Mouse (Mus musculus): ENCODE data around the gene Gm49378. TPM values are rescaled to one million over a fixed set of nuclear protein-coding genes. Genes with fewer than 3 reads are reported as not detected.
A peak's percentile ranks its signal among the peaks of the same experiment; 100 is the strongest.

Gm49378 gene
- polyA plus RNA-seq, 1 experiment from 2014 or later: 1.4 TPM

DNA sequence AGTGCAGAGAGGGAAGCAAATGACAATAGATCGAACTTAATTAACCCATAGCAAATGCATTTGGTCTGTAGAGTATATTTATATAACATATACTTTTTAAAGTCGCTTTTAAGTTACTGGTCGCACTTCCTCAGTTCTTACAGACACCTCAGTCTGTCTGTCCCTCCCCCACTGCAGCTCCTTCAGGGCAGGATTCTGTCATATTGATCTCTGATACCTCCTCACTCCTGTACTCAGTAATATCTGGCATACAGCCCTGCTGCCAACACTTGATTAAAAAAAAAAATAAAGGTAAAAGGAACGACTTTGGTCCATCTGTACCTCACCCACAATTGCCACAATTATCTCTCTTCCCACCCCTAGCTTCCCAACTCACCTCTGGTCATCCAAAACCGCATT, 53.4 kb downstream of the Gm49378 start:
- H3K4me3 ChIP-seq (replicated peaks): peak overlapping the region; percentile 58
- peaks cover 45% of the 10 kb centered on the region for H3K36me3 ChIP-seq
- no peaks in the 10 kb centered on the region for H3K9me3 ChIP-seq (replicated peaks)
- H3K9ac ChIP-seq: peak overlapping the region; percentile 40
- peak overlapping the region; percentile 93 for H3K4me2 ChIP-seq
- peaks cover 18% of the 10 kb centered on the region for H3K4me1 ChIP-seq
- 37% methylated on average over 5 of the region's 5 CpGs for WGBS
- no peak overlapping the region for H3K27ac ChIP-seq
- no peak for ATAC-seq (replicated peaks; ENCODE audit: low FRiP score)
- H3K27me3 ChIP-seq: no peaks in the 10 kb centered on the region

DNA sequence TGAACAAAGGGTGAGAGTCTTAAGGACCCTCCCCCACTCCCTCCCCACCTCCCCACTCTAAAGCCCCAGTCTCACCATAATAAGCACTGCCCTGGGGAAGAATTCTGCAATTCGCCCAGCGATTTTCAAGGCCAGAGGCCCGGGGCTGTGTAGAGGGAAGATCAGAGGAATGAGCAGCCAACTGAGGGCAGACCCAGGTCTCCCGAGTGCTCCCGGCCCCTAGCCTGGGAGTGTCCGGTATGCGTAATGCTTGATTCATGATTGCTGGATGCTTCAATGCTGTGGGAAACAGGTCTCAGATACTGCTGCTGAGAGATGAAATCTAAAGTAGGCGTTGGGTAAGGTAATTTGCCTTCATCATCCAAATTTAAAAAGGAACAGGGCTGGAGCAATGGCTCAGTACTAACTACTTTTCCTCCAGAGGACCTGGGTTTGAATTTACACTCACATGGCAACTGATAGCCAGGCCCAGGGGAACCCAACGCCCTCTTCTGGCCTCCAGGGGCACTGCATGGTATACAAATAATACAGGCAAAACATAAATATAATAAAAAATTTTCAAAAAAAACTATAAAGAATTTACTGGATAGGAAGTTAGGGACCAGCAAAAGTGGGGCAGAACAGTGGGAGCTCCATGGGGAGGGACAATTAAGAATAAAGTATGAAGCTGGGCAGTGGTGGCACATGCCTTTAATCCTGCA, 55.6 kb downstream of the Gm49378 start:
- no peak for ATAC-seq (replicated peaks; ENCODE audit: low FRiP score)
- Histone ChIP-seq H3K36me3 (peaks cover 29% of the 10 kb centered on the region), H3K4me3 (replicated peaks) (no peak overlapping the region), H3K27me3 (no peaks in the 10 kb centered on the region), H3K4me2 (no peak overlapping the region), H3K27ac (no peak overlapping the region), H3K9ac (no peak overlapping the region), H3K4me1 (peaks cover 29% of the 10 kb centered on the region), H3K9me3 (replicated peaks) (no peaks in the 10 kb centered on the region)
- WGBS: 70% methylated on average over 9 of the region's 9 CpGs

DNA sequence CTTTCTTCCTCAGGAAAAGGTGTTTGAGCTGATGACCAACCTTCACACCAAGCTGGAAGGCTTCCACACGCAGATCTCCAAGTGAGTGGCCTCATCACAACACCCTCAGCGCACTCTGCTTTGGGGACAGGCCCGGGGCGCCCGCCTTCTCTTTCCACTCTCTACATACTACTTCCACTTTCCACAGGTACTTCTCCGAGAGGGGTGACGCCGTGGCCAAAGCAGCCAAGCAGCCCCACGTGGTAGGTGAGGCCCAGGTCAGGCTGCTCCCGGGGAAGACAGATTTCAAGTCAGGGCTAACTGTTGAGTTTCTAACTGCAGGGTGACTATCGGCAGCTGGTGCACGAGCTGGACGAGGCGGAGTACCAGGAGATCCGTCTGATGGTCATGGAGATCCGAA, 57.0 kb downstream of the Gm49378 start:
- H3K4me1 ChIP-seq: peaks cover 35% of the 10 kb centered on the region
- no peak overlapping the region for H3K9ac ChIP-seq
- ATAC-seq (replicated peaks; ENCODE audit: low FRiP score): no peak
- no peaks in the 10 kb centered on the region for H3K27me3 ChIP-seq
- H3K4me3 ChIP-seq (replicated peaks): no peak overlapping the region
- WGBS: 96% methylated on average over 16 of the region's 16 CpGs
- H3K27ac ChIP-seq: no peak overlapping the region
- H3K9me3 ChIP-seq (replicated peaks): no peaks in the 10 kb centered on the region
- no peak overlapping the region for H3K4me2 ChIP-seq
- peaks cover 23% of the 10 kb centered on the region for H3K36me3 ChIP-seq

DNA sequence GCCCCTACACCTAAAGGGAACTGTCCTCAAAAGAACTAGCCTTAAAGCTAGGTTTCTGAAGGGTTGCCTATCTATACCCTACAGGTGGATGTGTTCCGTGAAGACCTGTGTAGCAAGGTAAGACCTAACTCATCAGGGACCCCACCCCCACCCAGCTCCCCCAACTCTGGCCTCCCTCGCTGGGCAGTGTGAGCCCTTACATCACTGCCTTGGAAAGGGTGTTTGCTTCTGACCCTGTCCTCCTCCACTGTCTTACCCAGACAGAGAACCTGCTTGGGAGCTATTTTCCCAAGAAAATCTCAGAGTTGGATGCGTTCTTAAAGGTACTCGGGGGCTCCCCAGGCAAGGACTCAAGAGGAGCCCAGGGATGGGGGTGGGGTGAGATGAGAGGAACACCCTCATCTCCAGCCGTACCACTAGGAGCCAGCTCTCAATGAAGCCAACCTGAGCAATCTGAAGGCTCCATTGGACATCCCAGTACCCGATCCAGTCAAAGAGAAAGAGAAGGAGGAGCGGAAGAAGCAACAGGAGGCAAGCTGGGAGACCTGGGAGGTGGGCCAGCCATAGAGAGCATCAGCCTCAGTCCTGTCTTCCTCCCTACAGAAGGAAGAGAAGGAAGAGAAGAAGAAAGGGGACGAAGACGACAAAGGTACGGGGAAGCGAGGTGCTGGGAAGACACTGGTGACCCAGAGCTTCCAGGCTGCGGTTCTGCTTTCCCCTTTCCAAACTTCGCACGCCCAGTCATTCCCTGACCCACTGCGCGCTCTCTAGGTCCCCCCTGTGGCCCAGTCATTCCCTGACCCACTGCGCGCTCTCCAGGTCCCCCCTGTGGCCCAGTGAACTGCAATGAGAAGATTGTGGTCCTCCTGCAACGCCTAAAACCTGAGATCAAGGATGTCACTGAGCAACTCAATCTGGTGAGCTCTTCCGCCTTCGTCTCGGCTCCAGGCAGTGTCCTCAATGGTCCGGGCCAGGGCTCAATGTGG, 57.9 kb downstream of the Gm49378 start:
- Histone ChIP-seq H3K9me3 (replicated peaks) (no peaks in the 10 kb centered on the region), H3K27me3 (no peaks in the 10 kb centered on the region), H3K4me1 (peaks cover 35% of the 10 kb centered on the region), H3K4me3 (replicated peaks) (no peak overlapping the region), H3K9ac (no peak overlapping the region), H3K27ac (no peak overlapping the region), H3K4me2 (0 out of 2 replicates have a peak overlapping the region, but pooled peaks have one; percentile 89), H3K36me3 (peaks cover 23% of the 10 kb centered on the region)
- WGBS: 91% methylated on average over 23 of the region's 23 CpGs
- no peak for ATAC-seq (replicated peaks; ENCODE audit: low FRiP score)

Other genes starting within 250 kb of the Gm49378 start
- 127 and 130 TPM in 2 replicates for gene Dhrs4, start 159.1 kb downstream of the Gm49378 start, polyA plus RNA-seq (2015; fragmentation: Nextera tagmentation; extraction: Ambion mirVana)
- 2.4 and 2.9 TPM in 2 replicates for gene Carmil3, start 147.2 kb downstream of the Gm49378 start, polyA plus RNA-seq (2015; fragmentation: Nextera tagmentation; extraction: Ambion mirVana)
- 0.24 and 0.26 TPM in 2 replicates for gene Cpne6, start 127.5 kb downstream of the Gm49378 start, polyA plus RNA-seq (2015; fragmentation: Nextera tagmentation; extraction: Ambion mirVana)
- gene Nrl, start 112.9 kb downstream of the Gm49378 start, polyA plus RNA-seq (2015; fragmentation: Nextera tagmentation; extraction: Ambion mirVana): not detected in 2 replicates
- 50.5 and 55.4 TPM in 2 replicates for gene Pck2, start 97.6 kb downstream of the Gm49378 start, polyA plus RNA-seq (2015; fragmentation: Nextera tagmentation; extraction: Ambion mirVana)
- gene Dcaf11, start 77.9 kb downstream of the Gm49378 start, polyA plus RNA-seq (2015; fragmentation: Nextera tagmentation; extraction: Ambion mirVana): 89.2 and 93.0 TPM in 2 replicates
- gene A730061H03Rik, start 77.5 kb downstream of the Gm49378 start, polyA plus RNA-seq (2015; fragmentation: Nextera tagmentation; extraction: Ambion mirVana): 1.6 TPM in 2 replicates
- gene Fitm1, start 62.3 kb downstream of the Gm49378 start, polyA plus RNA-seq (2015; fragmentation: Nextera tagmentation; extraction: Ambion mirVana): 4.2 and 6.1 TPM in 2 replicates
- gene Psme1, start 59.8 kb downstream of the Gm49378 start, polyA plus RNA-seq (2015; fragmentation: Nextera tagmentation; extraction: Ambion mirVana): 147 and 153 TPM in 2 replicates
- 6.8 and 7.4 TPM in 2 replicates for gene Emc9, start 52.6 kb downstream of the Gm49378 start, polyA plus RNA-seq (2015; fragmentation: Nextera tagmentation; extraction: Ambion mirVana)
- 248 and 261 TPM in 2 replicates for gene Psme2, start 46.8 kb downstream of the Gm49378 start, polyA plus RNA-seq (2015; fragmentation: Nextera tagmentation; extraction: Ambion mirVana)
- gene Rnf31, start 46.2 kb downstream of the Gm49378 start, polyA plus RNA-seq (2015; fragmentation: Nextera tagmentation; extraction: Ambion mirVana): 18.6 and 21.7 TPM in 2 replicates
- 12.8 and 14.6 TPM in 2 replicates for gene Irf9, start 34.3 kb downstream of the Gm49378 start, polyA plus RNA-seq (2015; fragmentation: Nextera tagmentation; extraction: Ambion mirVana)
- gene Rec8, start 19.9 kb downstream of the Gm49378 start, polyA plus RNA-seq (2015; fragmentation: Nextera tagmentation; extraction: Ambion mirVana): 20.3 and 22.4 TPM in 2 replicates
- 97.4 and 115 TPM in 2 replicates for gene Ipo4, start 1.9 kb downstream of the Gm49378 start, polyA plus RNA-seq (2015; fragmentation: Nextera tagmentation; extraction: Ambion mirVana)
- gene Tm9sf1, start 5.9 kb upstream of the Gm49378 start, polyA plus RNA-seq (2015; fragmentation: Nextera tagmentation; extraction: Ambion mirVana): 113 and 123 TPM in 2 replicates
- 0.92 and 1.0 TPM in 2 replicates for gene Tssk4, start 12.3 kb upstream of the Gm49378 start, polyA plus RNA-seq (2015; fragmentation: Nextera tagmentation; extraction: Ambion mirVana)
- gene Mdp1, start 22.6 kb upstream of the Gm49378 start, polyA plus RNA-seq (2015; fragmentation: Nextera tagmentation; extraction: Ambion mirVana): 53.6 and 55.8 TPM in 2 replicates
- gene Gmpr2, start 34.0 kb upstream of the Gm49378 start, polyA plus RNA-seq (2015; fragmentation: Nextera tagmentation; extraction: Ambion mirVana): 68.2 and 72.6 TPM in 2 replicates
- gene Nedd8, start 34.2 kb upstream of the Gm49378 start, polyA plus RNA-seq (2015; fragmentation: Nextera tagmentation; extraction: Ambion mirVana): 545 and 565 TPM in 2 replicates
- gene Tinf2, start 43.9 kb upstream of the Gm49378 start, polyA plus RNA-seq (2015; fragmentation: Nextera tagmentation; extraction: Ambion mirVana): 43.6 and 46.9 TPM in 2 replicates
- 2.1 TPM in 2 replicates for gene Tgm1, start 76.0 kb upstream of the Gm49378 start, polyA plus RNA-seq (2015; fragmentation: Nextera tagmentation; extraction: Ambion mirVana)
- gene Rabggta, start 84.4 kb upstream of the Gm49378 start, polyA plus RNA-seq (2015; fragmentation: Nextera tagmentation; extraction: Ambion mirVana): 37.6 and 41.8 TPM in 2 replicates
- gene Dhrs1, start 107.8 kb upstream of the Gm49378 start, polyA plus RNA-seq (2015; fragmentation: Nextera tagmentation; extraction: Ambion mirVana): 94.5 and 94.7 TPM in 2 replicates
- 38.6 and 43.4 TPM in 2 replicates for gene Nop9, start 107.8 kb upstream of the Gm49378 start, polyA plus RNA-seq (2015; fragmentation: Nextera tagmentation; extraction: Ambion mirVana)
- 10.0 and 11.2 TPM in 2 replicates for gene Cideb, start 120.6 kb upstream of the Gm49378 start, polyA plus RNA-seq (2015; fragmentation: Nextera tagmentation; extraction: Ambion mirVana)
- gene Ltb4r2, start 123.5 kb upstream of the Gm49378 start, polyA plus RNA-seq (2015; fragmentation: Nextera tagmentation; extraction: Ambion mirVana): 0.25 and 0.35 TPM in 2 replicates
- 0.69 and 0.73 TPM in 2 replicates for gene Ltb4r1, start 128.1 kb upstream of the Gm49378 start, polyA plus RNA-seq (2015; fragmentation: Nextera tagmentation; extraction: Ambion mirVana)
- 13.9 and 15.8 TPM in 2 replicates for gene Adcy4, start 146.2 kb upstream of the Gm49378 start, polyA plus RNA-seq (2015; fragmentation: Nextera tagmentation; extraction: Ambion mirVana)
- gene Ripk3, start 151.0 kb upstream of the Gm49378 start, polyA plus RNA-seq (2015; fragmentation: Nextera tagmentation; extraction: Ambion mirVana): 38.1 and 40.4 TPM in 2 replicates
- 32.2 and 39.9 TPM in 2 replicates for gene Nfatc4, start 185.2 kb upstream of the Gm49378 start, polyA plus RNA-seq (2015; fragmentation: Nextera tagmentation; extraction: Ambion mirVana)
- 20.7 and 22.4 TPM in 2 replicates for gene Nynrin, start 216.1 kb upstream of the Gm49378 start, polyA plus RNA-seq (2015; fragmentation: Nextera tagmentation; extraction: Ambion mirVana)
- 0.33 and 0.65 TPM in 2 replicates for gene Cbln3, start 246.5 kb upstream of the Gm49378 start, polyA plus RNA-seq (2015; fragmentation: Nextera tagmentation; extraction: Ambion mirVana)
- 18.0 and 19.5 TPM in 2 replicates for gene Khnyn, start 247.1 kb upstream of the Gm49378 start, polyA plus RNA-seq (2015; fragmentation: Nextera tagmentation; extraction: Ambion mirVana)

All from kidney, embryonic 15.5 days (tissue).